Mouse (Mus musculus): Measurements from ENCODE around the gene Dkk3.

GRCm38 (mm10) chr7:112132005-112132404 lies 26.9 kb downstream of the Dkk3 start:
- TF ChIP-seq POLR2A (IDR thresholded peaks at IDR 0.05; ENCODE audit: extremely low read depth, insufficient read depth, low read length): no peak
- no peak for TF ChIP-seq CTCF (IDR thresholded peaks at IDR 0.05; ENCODE audit: extremely low read depth, insufficient read depth, low read length)

Data from cortical plate, adult 2 months (tissue).